Mouse (Mus musculus): Measurements from ENCODE around the gene Osbpl6.
A peak's percentile ranks its signal among the peaks of the same experiment; 100 is the strongest.

Gene Osbpl6

GRCm38 (mm10) chr2:76406151-76406936 lies at the start of gene Osbpl6:
TSS of gene Osbpl6 (plus strand) at chr2:76406508.
- DNase-seq: peak; percentile 60

- DNase-seq: no peak
These were observed 46.1 kb upstream of the Osbpl6 start, which contains the start of gene Cyct for GRCm38 (mm10) chr2:76360226-76360625. TSS of gene Cyct (minus strand) at chr2:76360450.

- DNase-seq: peak; percentile 15
These were observed 44.2 kb upstream of the Osbpl6 start for GRCm38 (mm10) chr2:76362111-76362510.

- DNase-seq: no peak
These were observed 40.5 kb upstream of the Osbpl6 start for GRCm38 (mm10) chr2:76365811-76366210.

- DNase-seq: peak; percentile 82
These were observed 39.0 kb upstream of the Osbpl6 start for GRCm38 (mm10) chr2:76367188-76367922.

- DNase-seq: peak; percentile 11
These were observed 37.2 kb upstream of the Osbpl6 start for GRCm38 (mm10) chr2:76368861-76369660.

GRCm38 (mm10) chr2:76369821-76370655 lies 36.3 kb upstream of the Osbpl6 start, which contains the start of gene Rbm45:
TSS of gene Rbm45 (plus strand) at chr2:76369984.
- DNase-seq: peak; percentile 90

GRCm38 (mm10) chr2:76370656-76370922 lies 35.7 kb upstream of the Osbpl6 start:
- no peak for DNase-seq

GRCm38 (mm10) chr2:76372244-76372643 lies 34.1 kb upstream of the Osbpl6 start:
- peak; percentile 46 for DNase-seq

GRCm38 (mm10) chr2:76374544-76375206 lies 31.6 kb upstream of the Osbpl6 start:
- no peak for DNase-seq

- no peak for DNase-seq
These were observed 27.7 kb upstream of the Osbpl6 start for GRCm38 (mm10) chr2:76378646-76379045.

GRCm38 (mm10) chr2:76386531-76386930 lies 19.8 kb upstream of the Osbpl6 start:
- no peak for DNase-seq

GRCm38 (mm10) chr2:76400178-76400577 lies 6.1 kb upstream of the Osbpl6 start:
- DNase-seq: no peak

GRCm38 (mm10) chr2:76405596-76406150 lies 635 bp upstream of the Osbpl6 start:
- DNase-seq: no peak

- DNase-seq: peak; percentile 39
These were observed 681 bp downstream of the Osbpl6 start for GRCm38 (mm10) chr2:76406937-76407441.

- DNase-seq: no peak
These were observed 3.2 kb downstream of the Osbpl6 start for GRCm38 (mm10) chr2:76409526-76409925.

GRCm38 (mm10) chr2:76409986-76410385 lies 3.7 kb downstream of the Osbpl6 start:
- DNase-seq: no peak

GRCm38 (mm10) chr2:76412924-76413323 lies 6.6 kb downstream of the Osbpl6 start:
- no peak for DNase-seq

GRCm38 (mm10) chr2:76417446-76418141 lies 11.3 kb downstream of the Osbpl6 start:
- no peak for DNase-seq

GRCm38 (mm10) chr2:76418142-76418518 lies 11.8 kb downstream of the Osbpl6 start:
- no peak for DNase-seq
